Comparison of ENCODE assay signal across 17 mouse cellular contexts in the genomic region with DNA sequence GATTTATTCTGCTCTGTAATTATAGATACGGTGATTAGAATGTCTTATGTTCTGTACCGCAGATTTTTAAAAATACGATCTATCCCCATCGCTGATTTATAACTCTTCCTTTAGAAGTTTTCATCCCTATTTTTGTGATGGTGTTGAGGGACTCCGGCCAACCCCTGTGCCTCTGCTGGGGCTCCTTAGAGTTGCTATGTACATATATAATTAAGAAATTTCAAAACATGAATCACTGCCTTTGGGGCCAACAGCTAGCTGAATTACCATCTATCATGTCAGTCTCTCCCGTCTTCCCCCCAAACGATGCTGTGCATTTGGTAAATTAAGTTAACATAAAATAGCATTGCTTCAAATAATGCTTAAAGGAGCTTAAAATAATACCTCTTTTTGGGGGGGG.
"Had no signal": no experiment of that assay in that cellular context is flagged by ENCODE, and none has a peak within 500 bp of the region (broad histone marks: within the 10 kb centered on the region; RNA-seq: fewer than 3 reads in every experiment).

No protein-coding gene starts in this region.

- H3K4me3 ChIP-seq: lung, embryonic 15.5 days; megakaryocyte, embryonic 14.5 days; midbrain, embryonic 13.5 days; midbrain, embryonic 15.5 days; neural tube, embryonic 12.5 days; stomach, embryonic 15.5 days had no signal

- H3K27me3 ChIP-seq: lung, embryonic 15.5 days; neural tube, embryonic 12.5 days; stomach, embryonic 15.5 days had no signal

- H3K36me3 ChIP-seq: lung, embryonic 15.5 days; midbrain, embryonic 13.5 days; midbrain, embryonic 15.5 days; neural tube, embryonic 12.5 days; stomach, embryonic 15.5 days had no signal

- H3K27ac ChIP-seq: lung, embryonic 15.5 days; macrophage; midbrain, embryonic 13.5 days; midbrain, embryonic 15.5 days; neural tube, embryonic 12.5 days; stomach, embryonic 15.5 days; stomach, postnatal 0 days had no signal

- H3K4me1 ChIP-seq: stomach, embryonic 15.5 days had no signal

- DNase-seq: lung, adult 2 months; lung, postnatal 14 days; lung, postnatal 36 days; right cerebral cortex, postnatal 14 days; thymus, adult 2 months; thymus, postnatal 25 days; thymus, postnatal 4 days had no signal

- H3K9ac ChIP-seq: lung, embryonic 15.5 days; midbrain, embryonic 13.5 days; midbrain, embryonic 15.5 days; neural tube, embryonic 12.5 days; stomach, embryonic 15.5 days had no signal

- H3K4me2 ChIP-seq: lung, embryonic 15.5 days; midbrain, embryonic 11.5 days; midbrain, embryonic 13.5 days; midbrain, embryonic 15.5 days; neural tube, embryonic 12.5 days; stomach, embryonic 15.5 days had no signal

- ATAC-seq: lung, postnatal 0 days; midbrain, embryonic 13.5 days; midbrain, embryonic 15.5 days had no signal

- H3K9me3 ChIP-seq: lung, embryonic 15.5 days; megakaryocyte, embryonic 14.5 days; midbrain, embryonic 13.5 days; midbrain, embryonic 15.5 days; neural tube, embryonic 12.5 days; stomach, embryonic 15.5 days had no signal
